Mouse (Mus musculus): ENCODE results near the gene Gm10944. TPM values are rescaled to one million over a fixed set of nuclear protein-coding genes. Genes with fewer than 3 reads are reported as not detected.

The Gm10944 gene
- polyA plus RNA-seq, 1 experiment from 2014 or later: not detected

DNA sequence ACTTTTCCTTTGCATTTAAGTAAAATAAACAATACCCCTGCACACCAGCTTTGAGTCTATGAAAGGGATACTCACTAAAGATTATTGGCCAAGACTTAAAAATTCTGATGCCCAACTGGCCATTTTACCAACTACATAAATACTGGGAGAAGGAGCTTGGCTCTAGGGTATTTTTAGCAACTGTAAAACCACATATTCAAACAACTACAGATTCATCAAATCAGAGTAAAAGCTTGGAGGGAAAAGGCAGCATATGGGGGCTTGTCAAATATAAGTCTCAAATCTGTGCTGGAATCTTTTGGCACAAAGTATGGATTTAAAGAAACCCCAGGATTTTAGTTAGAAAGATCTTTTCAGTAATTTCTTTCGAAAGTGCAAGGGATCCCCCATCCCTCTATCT, 20.2 kb downstream of the Gm10944 start:
- DNase-seq (ENCODE audit: low spot score): no peak
- Histone ChIP-seq H3K9me3 (ENCODE audit: control insufficient read depth, low read length) (no peaks in the 10 kb centered on the region), H3K4me1 (ENCODE audit: control insufficient read depth, insufficient read depth, low read length) (no peaks in the 10 kb centered on the region), H3K4me2 (ENCODE audit: low read depth) (no peak overlapping the region), H3K27ac (ENCODE audit: low read depth, low read length) (no peak overlapping the region), H3K36me3 (ENCODE audit: control insufficient read depth, insufficient read depth, low read length) (no peaks in the 10 kb centered on the region), H3K4me3 (ENCODE audit: low read depth, low read length) (no peak overlapping the region), H3K9ac (ENCODE audit: low read length) (no peak overlapping the region), H3K27me3 (ENCODE audit: control insufficient read depth, insufficient read depth, low read length) (no peaks in the 10 kb centered on the region)
- no peak for ATAC-seq (ENCODE audit: insufficient read depth, low FRiP score, low TSS enrichment)
- WGBS: 76% methylated on average over 1 of the region's 1 CpGs

DNA sequence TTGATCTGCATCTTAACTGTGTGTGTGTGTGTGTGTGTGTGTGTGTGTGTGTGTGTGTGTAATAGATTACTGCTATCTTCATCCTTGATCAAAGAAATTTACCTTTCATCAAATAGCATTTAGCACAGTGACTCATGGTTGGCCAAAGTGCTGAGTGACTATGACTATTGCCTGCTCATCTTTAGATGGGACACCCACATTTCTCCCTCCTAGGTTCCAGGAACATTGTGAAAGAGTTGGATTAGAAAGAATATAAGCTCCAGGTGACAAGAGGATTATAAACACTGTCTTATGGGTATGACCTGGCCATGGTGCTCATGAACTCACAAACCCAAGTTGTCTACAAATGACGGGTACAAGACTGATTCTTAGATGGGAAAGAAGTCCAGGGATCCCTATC, 26.9 kb downstream of the Gm10944 start:
- H3K9me3 ChIP-seq (ENCODE audit: control insufficient read depth, low read length): no peaks in the 10 kb centered on the region
- no peak overlapping the region for H3K9ac ChIP-seq (ENCODE audit: low read length)
- H3K27ac ChIP-seq (ENCODE audit: low read depth, low read length): no peak overlapping the region
- WGBS: 69% methylated on average over 1 of the region's 1 CpGs
- H3K27me3 ChIP-seq (ENCODE audit: control insufficient read depth, insufficient read depth, low read length): no peaks in the 10 kb centered on the region
- H3K4me1 ChIP-seq (ENCODE audit: control insufficient read depth, insufficient read depth, low read length): no peaks in the 10 kb centered on the region
- no peak overlapping the region for H3K4me2 ChIP-seq (ENCODE audit: low read depth)
- H3K36me3 ChIP-seq (ENCODE audit: control insufficient read depth, insufficient read depth, low read length): no peaks in the 10 kb centered on the region
- no peak overlapping the region for H3K4me3 ChIP-seq (ENCODE audit: low read depth, low read length)
- DNase-seq (ENCODE audit: low spot score) (no peak), ATAC-seq (ENCODE audit: insufficient read depth, low FRiP score, low TSS enrichment) (no peak)

GRCm38 (mm10) chr10:10710359-10710758, 29.2 kb downstream of the Gm10944 start:
- Histone ChIP-seq H3K36me3 (ENCODE audit: control insufficient read depth, insufficient read depth, low read length) (no peaks in the 10 kb centered on the region), H3K27me3 (ENCODE audit: control insufficient read depth, insufficient read depth, low read length) (no peaks in the 10 kb centered on the region), H3K4me1 (ENCODE audit: control insufficient read depth, insufficient read depth, low read length) (no peaks in the 10 kb centered on the region), H3K9me3 (ENCODE audit: control insufficient read depth, low read length) (no peaks in the 10 kb centered on the region), H3K4me2 (ENCODE audit: low read depth) (no peak overlapping the region), H3K9ac (ENCODE audit: low read length) (no peak overlapping the region), H3K27ac (ENCODE audit: low read depth, low read length) (no peak overlapping the region), H3K4me3 (ENCODE audit: low read depth, low read length) (no peak overlapping the region)
- 96% methylated on average over 2 of the region's 2 CpGs for WGBS
- DNase-seq (ENCODE audit: low spot score) (no peak), ATAC-seq (ENCODE audit: insufficient read depth, low FRiP score, low TSS enrichment) (no peak)

GRCm38 (mm10) chr10:10710837-10711236, 29.7 kb downstream of the Gm10944 start:
- H3K9ac ChIP-seq (ENCODE audit: low read length): no peak overlapping the region
- 75% methylated on average over 2 of the region's 2 CpGs for WGBS
- H3K36me3 ChIP-seq (ENCODE audit: control insufficient read depth, insufficient read depth, low read length): no peaks in the 10 kb centered on the region
- H3K4me3 ChIP-seq (ENCODE audit: low read depth, low read length): no peak overlapping the region
- H3K27ac ChIP-seq (ENCODE audit: low read depth, low read length): no peak overlapping the region
- H3K4me1 ChIP-seq (ENCODE audit: control insufficient read depth, insufficient read depth, low read length): no peaks in the 10 kb centered on the region
- H3K27me3 ChIP-seq (ENCODE audit: control insufficient read depth, insufficient read depth, low read length): no peaks in the 10 kb centered on the region
- ATAC-seq (ENCODE audit: insufficient read depth, low FRiP score, low TSS enrichment) (no peak), DNase-seq (ENCODE audit: low spot score) (no peak)
- H3K4me2 ChIP-seq (ENCODE audit: low read depth): no peak overlapping the region
- no peaks in the 10 kb centered on the region for H3K9me3 ChIP-seq (ENCODE audit: control insufficient read depth, low read length)

- ATAC-seq (ENCODE audit: insufficient read depth, low FRiP score, low TSS enrichment) (no peak), DNase-seq (ENCODE audit: low spot score) (no peak)
- no peak overlapping the region for H3K4me3 ChIP-seq (ENCODE audit: low read depth, low read length)
- 94% methylated on average over 3 of the region's 3 CpGs for WGBS
- H3K9me3 ChIP-seq (ENCODE audit: control insufficient read depth, low read length): no peaks in the 10 kb centered on the region
- no peak overlapping the region for H3K27ac ChIP-seq (ENCODE audit: low read depth, low read length)
- H3K4me2 ChIP-seq (ENCODE audit: low read depth): no peak overlapping the region
- no peaks in the 10 kb centered on the region for H3K27me3 ChIP-seq (ENCODE audit: control insufficient read depth, insufficient read depth, low read length)
- no peaks in the 10 kb centered on the region for H3K36me3 ChIP-seq (ENCODE audit: control insufficient read depth, insufficient read depth, low read length)
- no peak overlapping the region for H3K9ac ChIP-seq (ENCODE audit: low read length)
- H3K4me1 ChIP-seq (ENCODE audit: control insufficient read depth, insufficient read depth, low read length): no peaks in the 10 kb centered on the region
These were observed 45.4 kb downstream of the Gm10944 start for GRCm38 (mm10) chr10:10726501-10726900.

Other genes starting within 250 kb of the Gm10944 start
- gene Adgb, start 209.0 kb upstream of the Gm10944 start, polyA plus RNA-seq (2014; fragmentation: Nextera tagmentation; extraction: Ambion mirVana): 0.28 and 0.30 TPM in 2 replicates
- 9.9 and 10.1 TPM in 2 replicates for gene Rab32, start 123.1 kb upstream of the Gm10944 start, polyA plus RNA-seq (2014; fragmentation: Nextera tagmentation; extraction: Ambion mirVana)

Data from neural tube, embryonic 11.5 days (tissue).